Mouse (Mus musculus) thymus, adult 2 months (tissue): Measurements from ENCODE around the gene 1700067K01Rik.

ENCODE experiments used
- CTCF ChIP-seq: fragments of 200-500 bp; IDR thresholded peaks from 2 replicates; pipeline ENCODE4 v1.5.1; 2012; ENCODE audit warnings: mild to moderate bottlenecking, control low read depth, low read length, moderate library complexity, borderline replicate concordance; ENCODE audit not compliant: control insufficient read depth, poor library complexity, insufficient read depth; ENCODE audit errors: extremely low read depth
- POLR2A ChIP-seq: fragments of 200-500 bp; IDR thresholded peaks from 2 replicates; pipeline ENCODE4 v1.6.1; 2012; ENCODE audit warnings: mild to moderate bottlenecking, low read length, control low read depth, moderate library complexity; ENCODE audit not compliant: control insufficient read depth, poor library complexity, insufficient read depth; ENCODE audit errors: extremely low read depth

DNA sequence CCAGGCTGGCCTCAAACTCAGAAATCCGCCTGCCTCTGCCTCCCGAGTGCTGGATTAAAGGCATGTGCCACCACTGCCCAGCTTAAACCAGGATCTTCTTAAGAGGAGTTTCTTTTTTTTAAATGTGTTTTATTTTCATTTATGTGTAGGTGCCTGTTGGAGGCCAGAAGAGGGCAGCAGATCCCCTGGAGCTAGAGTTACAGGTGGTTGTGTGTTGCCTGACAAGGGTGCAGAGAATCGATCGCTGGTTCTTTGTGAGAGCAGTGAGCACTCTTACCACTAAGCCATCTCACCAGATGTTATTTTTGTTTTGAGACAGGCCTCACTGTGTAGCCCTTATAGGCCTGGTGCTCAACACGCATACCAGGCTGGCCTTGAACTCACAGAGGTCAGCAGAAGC, 14.5 kb downstream of the 1700067K01Rik start:
- TF ChIP-seq CTCF: no peak
- TF ChIP-seq POLR2A: no peak
